Mouse (Mus musculus): ENCODE measurements around the gene Olfr789.

GRCm38 (mm10) chr10:129490101-129490500, 5.5 kb downstream of the Olfr789 start:
- TF ChIP-seq POLR2A (IDR thresholded peaks at IDR 0.05; ENCODE audit: insufficient read length, low read depth) (no peak), MAX (IDR thresholded peaks at IDR 0.05; ENCODE audit: low read depth) (no peak), TCF12 (IDR thresholded peaks at IDR 0.05; ENCODE audit: insufficient read depth, poor library complexity, severe bottlenecking) (no peak), TCF3 (IDR thresholded peaks at IDR 0.05; ENCODE audit: insufficient read length, low read depth) (no peak), USF1 (IDR thresholded peaks at IDR 0.05; ENCODE audit: low read depth) (no peak), E2F4 (IDR thresholded peaks at IDR 0.05; ENCODE audit: insufficient read depth) (no peak), MYOG (IDR thresholded peaks at IDR 0.05; ENCODE audit: control insufficient read depth in 1 of 3, insufficient read depth in 1 of 3, insufficient read length in 2 of 3, low read depth in 2 of 3) (no peak)

Measured in myocyte (in vitro differentiated cells).